Mouse (Mus musculus): ENCODE measurements around the gene Dcun1d1. TPM values are rescaled to one million over a fixed set of nuclear protein-coding genes. Genes with fewer than 3 reads are reported as not detected.

The Dcun1d1 gene
- total RNA-seq (2023): 91.7 TPM

DNA sequence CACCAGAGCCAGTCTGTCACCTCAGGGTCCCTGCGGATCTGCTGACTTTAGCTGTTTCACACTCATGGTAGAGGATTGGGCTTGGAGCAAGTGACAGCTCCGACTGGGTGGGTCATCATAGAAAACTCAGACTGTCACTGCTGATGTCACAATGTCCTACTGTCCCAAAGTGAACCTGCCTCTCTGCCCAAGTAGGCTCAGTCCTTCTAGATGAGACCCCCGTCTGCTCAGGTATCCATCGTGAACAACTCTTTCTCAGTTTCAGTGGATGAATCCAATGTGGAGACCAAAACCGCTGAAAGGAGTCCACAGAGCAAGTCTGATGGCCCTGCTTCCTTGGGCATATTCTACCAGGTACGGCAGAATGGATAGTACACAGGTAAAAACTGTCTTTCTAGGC is at the start of gene Dcun1d1:
Gene Dcun1d1, minus strand, starts transcription at position 101 of the 400 bp plus-strand sequence.

Other genes starting within 250 kb of the Dcun1d1 start
- gene Atp11b, start 183.3 kb downstream of the Dcun1d1 start, total RNA-seq (2023): 274 TPM
- 30.7 TPM for gene Mccc1, start 63.2 kb upstream of the Dcun1d1 start, total RNA-seq (2023)
- gene Ccdc144b, start 116.1 kb upstream of the Dcun1d1 start, total RNA-seq (2023): not detected
- 41.5 TPM for gene Acad9, start 128.5 kb upstream of the Dcun1d1 start, total RNA-seq (2023)
- 3.8 TPM for gene D3Ertd254e, start 213.6 kb upstream of the Dcun1d1 start, total RNA-seq (2023)

Data from CD4-positive naive resting alpha-beta T cell, adult 76 days (primary cell).